ENCODE assay signal across 16 mouse cellular contexts in genomic region chr10:126963821-126964220, GRCm38 (mm10). TPM values are rescaled to one million over a fixed set of nuclear protein-coding genes. Genes with fewer than 3 reads are reported as not detected.
DNase-seq lines count a peak whose midpoint lies in the region; ATAC-seq and TF ChIP-seq lines count a peak whose summit lies in the region.
"Had no signal": no experiment of that assay in that cellular context is flagged by ENCODE, and none has a peak within 500 bp of the region (broad histone marks: within the 10 kb centered on the region; RNA-seq: fewer than 3 reads in every experiment).

No protein-coding gene starts in this region.

- H3K4me1 ChIP-seq in forebrain, embryonic 15.5 days = peaks cover 20% of the 10 kb centered on the region
- H3K4me1 ChIP-seq in forebrain, embryonic 11.5 days (replicated peaks; ENCODE audit: control insufficient read depth, insufficient read depth, low read length) = peaks cover 10% of the 10 kb centered on the region
- H3K4me1 ChIP-seq in forebrain, embryonic 16.5 days (replicated peaks; ENCODE audit: control insufficient read depth, insufficient read depth, low read length) = peaks cover 11% of the 10 kb centered on the region
- peaks cover 20% of the 10 kb centered on the region for H3K4me1 ChIP-seq in stomach, embryonic 15.5 days

- H3K4me2 ChIP-seq in forebrain, embryonic 15.5 days (replicated peaks) = no peak overlapping the region
- H3K4me2 ChIP-seq in forebrain, embryonic 11.5 days (ENCODE audit: low read depth, low read length, severe bottlenecking) = no peak overlapping the region
- H3K4me2 ChIP-seq in forebrain, embryonic 16.5 days (ENCODE audit: low read length) = no peak overlapping the region
- H3K4me2 ChIP-seq in stomach, embryonic 15.5 days = no peak overlapping the region
- H3K4me2 ChIP-seq: hindbrain, embryonic 12.5 days; midbrain, embryonic 15.5 days; neural tube, embryonic 13.5 days had no signal

- DNase-seq in forebrain, embryonic 11.5 days (ENCODE audit: low spot score) = no peak
- DNase-seq in left cerebral cortex, adult 2 months (ENCODE audit: extremely low spot score in 1 of 2, low spot score in 2 of 2) = no peak
- DNase-seq in left cerebral cortex, postnatal 4 days = no peak
- no peak for DNase-seq in MN1 (ENCODE audit: low spot score)
- DNase-seq in gastrocnemius, postnatal 25 days = no peak
- DNase-seq: adrenal gland, postnatal 10 days; lung, adult 2 months; thymus, postnatal 36 days had no signal

- no peaks in the 10 kb centered on the region for H3K27me3 ChIP-seq in forebrain, embryonic 15.5 days
- H3K27me3 ChIP-seq in forebrain, embryonic 11.5 days (ENCODE audit: control insufficient read depth, insufficient read depth, low read length) = no peaks in the 10 kb centered on the region
- no peaks in the 10 kb centered on the region for H3K27me3 ChIP-seq in forebrain, embryonic 16.5 days (replicated peaks; ENCODE audit: control insufficient read depth, insufficient read depth, low read length)
- H3K27me3 ChIP-seq in stomach, embryonic 15.5 days (replicated peaks) = no peaks in the 10 kb centered on the region
- H3K27me3 ChIP-seq: midbrain, embryonic 15.5 days; Patski had no signal

- peak overlapping the region; percentile 90 for H3K27ac ChIP-seq in forebrain, embryonic 15.5 days (replicated peaks)
- H3K27ac ChIP-seq in forebrain, embryonic 11.5 days (ENCODE audit: low read depth, low read length) = no peak overlapping the region
- peak overlapping the region; percentile 90 for H3K27ac ChIP-seq in left cerebral cortex, adult 2 months
- H3K27ac ChIP-seq in forebrain, embryonic 16.5 days (ENCODE audit: low read length) = peak overlapping the region; percentile 91
- peak overlapping the region; percentile 84; the same call in 1 of the 2 replicates for H3K27ac ChIP-seq in stomach, embryonic 15.5 days
- H3K27ac ChIP-seq: hindbrain, embryonic 12.5 days; midbrain, embryonic 15.5 days had no signal

- no peaks in the 10 kb centered on the region for H3K36me3 ChIP-seq in forebrain, embryonic 15.5 days
- H3K36me3 ChIP-seq in forebrain, embryonic 11.5 days (ENCODE audit: control insufficient read depth, insufficient read depth, low read length) = no peaks in the 10 kb centered on the region
- H3K36me3 ChIP-seq in forebrain, embryonic 16.5 days (ENCODE audit: control insufficient read depth, insufficient read depth) = no peaks in the 10 kb centered on the region
- H3K36me3 ChIP-seq in stomach, embryonic 15.5 days = no peaks in the 10 kb centered on the region
- H3K36me3 ChIP-seq: hindbrain, embryonic 12.5 days; midbrain, embryonic 15.5 days; neural tube, embryonic 13.5 days had no signal

- 88% methylated on average over 8 of the region's 8 CpGs for WGBS in forebrain, embryonic 15.5 days
- 87% methylated on average over 8 of the region's 8 CpGs for WGBS in forebrain, embryonic 11.5 days
- WGBS in forebrain, embryonic 16.5 days = 87% methylated on average over 8 of the region's 8 CpGs
- 89% methylated on average over 8 of the region's 8 CpGs for WGBS in stomach, embryonic 15.5 days

- TF ChIP-seq CTCF in left cerebral cortex, adult 2 months (IDR thresholded peaks at IDR 0.05) = no peak

- H3K9me3 ChIP-seq in forebrain, embryonic 15.5 days = no peaks in the 10 kb centered on the region
- H3K9me3 ChIP-seq in forebrain, embryonic 11.5 days (ENCODE audit: control insufficient read depth, low read length) = no peaks in the 10 kb centered on the region
- no peaks in the 10 kb centered on the region for H3K9me3 ChIP-seq in forebrain, embryonic 16.5 days (ENCODE audit: control insufficient read depth, low read length)
- H3K9me3 ChIP-seq in stomach, embryonic 15.5 days = no peaks in the 10 kb centered on the region
- H3K9me3 ChIP-seq: hindbrain, embryonic 12.5 days; midbrain, embryonic 15.5 days; neural tube, embryonic 13.5 days had no signal

- no peak overlapping the region for H3K4me3 ChIP-seq in forebrain, embryonic 15.5 days
- H3K4me3 ChIP-seq in forebrain, embryonic 11.5 days (ENCODE audit: low read depth, low read length) = no peak overlapping the region
- H3K4me3 ChIP-seq in left cerebral cortex, adult 2 months = no peak overlapping the region
- H3K4me3 ChIP-seq in forebrain, embryonic 16.5 days (replicated peaks; ENCODE audit: low read length) = no peak overlapping the region
- no peak overlapping the region for H3K4me3 ChIP-seq in stomach, embryonic 15.5 days (replicated peaks)
- H3K4me3 ChIP-seq: hindbrain, embryonic 12.5 days; midbrain, embryonic 15.5 days; neural tube, embryonic 13.5 days had no signal

- H3K9ac ChIP-seq in forebrain, embryonic 15.5 days (replicated peaks) = no peak overlapping the region
- H3K9ac ChIP-seq in forebrain, embryonic 11.5 days (ENCODE audit: low read length) = no peak overlapping the region
- no peak overlapping the region for H3K9ac ChIP-seq in forebrain, embryonic 16.5 days (replicated peaks; ENCODE audit: low read depth, low read length)
- H3K9ac ChIP-seq in stomach, embryonic 15.5 days = no peak overlapping the region
- H3K9ac ChIP-seq: hindbrain, embryonic 12.5 days; midbrain, embryonic 15.5 days; neural tube, embryonic 13.5 days had no signal

- ATAC-seq in forebrain, embryonic 15.5 days (replicated peaks) = no peak
- no peak for ATAC-seq in forebrain, embryonic 11.5 days (replicated peaks; ENCODE audit: low FRiP score)
- no peak for ATAC-seq in forebrain, embryonic 16.5 days
- ATAC-seq in stomach, embryonic 15.5 days (ENCODE audit: insufficient read depth, low FRiP score, low read depth) = no peak
- ATAC-seq: midbrain, embryonic 15.5 days; Patski had no signal

- intact Hi-C loops in left cerebral cortex, adult 2 months (cut with DNase I) = no loop called here
- intact Hi-C loops in left cerebral cortex, postnatal 4 days (cut with DNase I) = no loop called here

RNA-seq across cellular contexts. Expression of gene Ctdsp2, which starts 14.7 kb away (rescaled TPM):
- 26.0 and 26.9 TPM in 2 replicates for polyA plus RNA-seq in forebrain, embryonic 15.5 days (2015; fragmentation: Nextera tagmentation; extraction: Ambion mirVana)
- 58.8 and 63.2 TPM in 2 replicates for polyA plus RNA-seq in forebrain, embryonic 11.5 days (2014; fragmentation: Nextera tagmentation; extraction: Ambion mirVana)
- total RNA-seq in left cerebral cortex, adult 2 months (2021) = 10 to 100 TPM; 79.4 to 83.8 TPM
- 10 to 100 TPM; 57.6 to 61.4 TPM for total RNA-seq in left cerebral cortex, postnatal 4 days (2021)
- polyA plus RNA-seq in forebrain, embryonic 16.5 days (2015; fragmentation: Nextera tagmentation; extraction: Ambion mirVana) = 22.9 and 27.6 TPM in 2 replicates
- 57.0 and 63.2 TPM in 2 replicates for polyA plus RNA-seq in stomach, embryonic 15.5 days (2015; fragmentation: Nextera tagmentation; extraction: Ambion mirVana)
- 10 to 100 TPM; 90.6 to 98.7 TPM for total RNA-seq in gastrocnemius, postnatal 25 days (2021)

RNA-seq across cellular contexts. Expression of gene Avil, which starts 36.7 kb away (rescaled TPM):
- polyA plus RNA-seq in forebrain, embryonic 15.5 days (2015; fragmentation: Nextera tagmentation; extraction: Ambion mirVana) = 0.26 and 0.45 TPM in 2 replicates
- 0.08 and 0.32 TPM in 2 replicates for polyA plus RNA-seq in forebrain, embryonic 11.5 days (2014; fragmentation: Nextera tagmentation; extraction: Ambion mirVana)
- under 1 TPM; 0.18 to 0.28 TPM for total RNA-seq in left cerebral cortex, adult 2 months (2021)
- total RNA-seq in left cerebral cortex, postnatal 4 days (2021) = under 1 TPM; 0.12 to 0.16 TPM
- polyA plus RNA-seq in forebrain, embryonic 16.5 days (2015; fragmentation: Nextera tagmentation; extraction: Ambion mirVana) = 0.15 and 0.40 TPM in 2 replicates
- polyA plus RNA-seq in stomach, embryonic 15.5 days (2015; fragmentation: Nextera tagmentation; extraction: Ambion mirVana) = 0.52 and 0.60 TPM in 2 replicates
- 1 to 10 TPM; 1.5 to 2.3 TPM for total RNA-seq in gastrocnemius, postnatal 25 days (2021)
- total RNA-seq: granulocyte monocyte progenitor cell, adult 5-6 weeks had no signal
